In genomic region chr3:92510786-92511185, GRCm38 (mm10) we compare ENCODE assay signal across 9 mouse cellular contexts. TPM values are rescaled to one million over a fixed set of nuclear protein-coding genes. Genes with fewer than 3 reads are reported as not detected.
DNase-seq lines count a peak whose midpoint lies in the region; ATAC-seq lines count a peak whose summit lies in the region.
"Had no signal": no experiment of that assay in that cellular context is flagged by ENCODE, and none has a peak within 500 bp of the region (broad histone marks: within the 10 kb centered on the region; RNA-seq: fewer than 3 reads in every experiment).

No protein-coding gene starts in this region.

- H3K4me2 ChIP-seq in midbrain, embryonic 11.5 days, result no peak overlapping the region
- H3K4me2 ChIP-seq in midbrain, embryonic 16.5 days (ENCODE audit: low read length), result no peak overlapping the region
- no peak overlapping the region for H3K4me2 ChIP-seq in limb, embryonic 12.5 days

- H3K27me3 ChIP-seq in midbrain, embryonic 11.5 days (ENCODE audit: control insufficient read depth, insufficient read depth, low read length), result no peaks in the 10 kb centered on the region
- H3K27me3 ChIP-seq in midbrain, embryonic 16.5 days (ENCODE audit: control insufficient read depth, insufficient read depth, low read depth, low read length), result no peaks in the 10 kb centered on the region
- no peaks in the 10 kb centered on the region for H3K27me3 ChIP-seq in limb, embryonic 12.5 days

- H3K9ac ChIP-seq in midbrain, embryonic 11.5 days (ENCODE audit: low read length), result no peak overlapping the region
- no peak overlapping the region for H3K9ac ChIP-seq in midbrain, embryonic 16.5 days (ENCODE audit: low read depth, low read length)
- H3K9ac ChIP-seq in limb, embryonic 12.5 days (replicated peaks), result no peak overlapping the region

- ATAC-seq in frontal cortex, adult (ENCODE audit: low TSS enrichment), result peak; percentile 87
- ATAC-seq in midbrain, embryonic 11.5 days (ENCODE audit: low FRiP score), result peak; percentile 52; the same call in 1 of the 2 replicates
- ATAC-seq in midbrain, embryonic 16.5 days, result no peak
- ATAC-seq in limb, embryonic 12.5 days (ENCODE audit: insufficient number of reproducible peaks, insufficient read depth, low FRiP score, low TSS enrichment, low read depth), result 0 out of 2 replicates have a peak, but pooled peaks have one; percentile 47

- no peaks in the 10 kb centered on the region for H3K36me3 ChIP-seq in midbrain, embryonic 11.5 days (ENCODE audit: control insufficient read depth, insufficient read depth, low read length)
- H3K36me3 ChIP-seq in midbrain, embryonic 16.5 days (ENCODE audit: control insufficient read depth, insufficient read depth, low read length), result no peaks in the 10 kb centered on the region
- no peaks in the 10 kb centered on the region for H3K36me3 ChIP-seq in limb, embryonic 12.5 days

- H3K4me3 ChIP-seq in midbrain, embryonic 11.5 days (ENCODE audit: low read depth, low read length), result no peak overlapping the region
- H3K4me3 ChIP-seq in midbrain, embryonic 16.5 days (ENCODE audit: low read depth, low read length), result no peak overlapping the region
- H3K4me3 ChIP-seq in limb, embryonic 12.5 days (replicated peaks), result no peak overlapping the region

- no peaks in the 10 kb centered on the region for H3K4me1 ChIP-seq in midbrain, embryonic 11.5 days (ENCODE audit: control insufficient read depth, insufficient read depth, low read length)
- no peaks in the 10 kb centered on the region for H3K4me1 ChIP-seq in midbrain, embryonic 16.5 days (ENCODE audit: control insufficient read depth, insufficient read depth, low read length)
- no peaks in the 10 kb centered on the region for H3K4me1 ChIP-seq in limb, embryonic 12.5 days (replicated peaks)

- no peak overlapping the region for H3K27ac ChIP-seq in midbrain, embryonic 11.5 days (ENCODE audit: low read depth, low read length)
- H3K27ac ChIP-seq in midbrain, embryonic 16.5 days (ENCODE audit: low read length), result no peak overlapping the region
- no peak overlapping the region for H3K27ac ChIP-seq in limb, embryonic 12.5 days

- no peaks in the 10 kb centered on the region for H3K9me3 ChIP-seq in midbrain, embryonic 11.5 days (ENCODE audit: control insufficient read depth, low read length)
- H3K9me3 ChIP-seq in midbrain, embryonic 16.5 days (replicated peaks; ENCODE audit: control insufficient read depth, low read length, poor library complexity, severe bottlenecking), result no peaks in the 10 kb centered on the region
- H3K9me3 ChIP-seq in limb, embryonic 12.5 days, result 0 out of 2 replicates have a peak, but pooled peaks cover 3% of the 10 kb centered on the region

- no peak for DNase-seq in frontal cortex, postnatal 25 days (ENCODE audit: low spot score in 2 of 2)
- DNase-seq in midbrain, embryonic 11.5 days (ENCODE audit: low spot score, missing footprints), result no peak
- peak; percentile 8 for DNase-seq in embryo, embryonic 11.5 days (ENCODE audit: low read depth, low spot score)
- DNase-seq in spleen, postnatal 36 days (ENCODE audit: low spot score in 2 of 2), result no peak
- no peak for DNase-seq in cerebellum, postnatal 25 days

RNA-seq across cellular contexts. Expression of gene Sprr4, which starts 10.5 kb away (rescaled TPM):
- polyA plus RNA-seq in midbrain, embryonic 11.5 days (2014; fragmentation: Nextera tagmentation; extraction: Ambion mirVana), result not detected in 2 replicates
- polyA plus RNA-seq in midbrain, embryonic 16.5 days (2015; fragmentation: Nextera tagmentation; extraction: Ambion mirVana), result not detected in 2 replicates
- not detected in 2 replicates for polyA plus RNA-seq in limb, embryonic 12.5 days (2016; fragmentation: Nextera tagmentation; extraction: Ambion mirVana)
- polyA plus RNA-seq: frontal cortex, adult 2 months had no signal

RNA-seq across cellular contexts. Expression of gene 2310046K23Rik, which starts 23.5 kb away (rescaled TPM):
- not detected in 2 replicates for polyA plus RNA-seq in midbrain, embryonic 11.5 days (2014; fragmentation: Nextera tagmentation; extraction: Ambion mirVana)
- polyA plus RNA-seq in midbrain, embryonic 16.5 days (2015; fragmentation: Nextera tagmentation; extraction: Ambion mirVana), result not detected in 2 replicates
- not detected in 2 replicates for polyA plus RNA-seq in limb, embryonic 12.5 days (2016; fragmentation: Nextera tagmentation; extraction: Ambion mirVana)
- polyA plus RNA-seq: frontal cortex, adult 2 months had no signal

RNA-seq across cellular contexts. Expression of gene Sprr1a, which starts 25.1 kb away (rescaled TPM):
- polyA plus RNA-seq in midbrain, embryonic 11.5 days (2014; fragmentation: Nextera tagmentation; extraction: Ambion mirVana), result not detected in 2 replicates
- polyA plus RNA-seq in midbrain, embryonic 16.5 days (2015; fragmentation: Nextera tagmentation; extraction: Ambion mirVana), result 0.24 TPM in 1 of 2 replicates, not detected in the other
- polyA plus RNA-seq in limb, embryonic 12.5 days (2016; fragmentation: Nextera tagmentation; extraction: Ambion mirVana), result not detected in 2 replicates

RNA-seq across cellular contexts. Expression of gene Sprr3, which starts 52.3 kb away (rescaled TPM):
- not detected in 2 replicates for polyA plus RNA-seq in midbrain, embryonic 11.5 days (2014; fragmentation: Nextera tagmentation; extraction: Ambion mirVana)
- polyA plus RNA-seq in midbrain, embryonic 16.5 days (2015; fragmentation: Nextera tagmentation; extraction: Ambion mirVana), result not detected in 2 replicates
- polyA plus RNA-seq in limb, embryonic 12.5 days (2016; fragmentation: Nextera tagmentation; extraction: Ambion mirVana), result not detected in 2 replicates
- polyA plus RNA-seq: frontal cortex, adult 2 months had no signal
